Mouse (Mus musculus) 3134 (cell line): ENCODE measurements around the gene Map1a.

Experiments used
- DNase-seq: peaks from one replicate; pipeline ENCODE4 v3.0.0-alpha.2; 2011; ENCODE audit warnings: low spot score; ENCODE audit not compliant: insufficient read length; ENCODE audit errors: extremely low read depth

The Map1a gene

GRCm38 (mm10) chr2:121288901-121289729 lies at the start of gene Map1a:
Map1a (plus strand) TSS chr2:121289600.
- DNase-seq: no peak

GRCm38 (mm10) chr2:121244099-121244498 lies 45.3 kb upstream of the Map1a start:
- no peak for DNase-seq

- no peak for DNase-seq
These were observed 39.6 kb upstream of the Map1a start for GRCm38 (mm10) chr2:121249758-121250157.

- DNase-seq: no peak
These were observed 21.0 kb upstream of the Map1a start for GRCm38 (mm10) chr2:121268446-121268845.

GRCm38 (mm10) chr2:121270521-121271235 lies 18.7 kb upstream of the Map1a start:
- DNase-seq: no peak

- DNase-seq: peak; percentile 85
These were observed 18.0 kb upstream of the Map1a start, which contains the start of gene Trp53bp1 for GRCm38 (mm10) chr2:121271236-121271927. Trp53bp1 (minus strand) TSS chr2:121271407.

GRCm38 (mm10) chr2:121271928-121272516 lies 17.4 kb upstream of the Map1a start:
- no peak for DNase-seq

GRCm38 (mm10) chr2:121287850-121288249 lies 1.6 kb upstream of the Map1a start:
- no peak for DNase-seq

GRCm38 (mm10) chr2:121289730-121290540 lies 535 bp downstream of the Map1a start:
- DNase-seq: no peak

GRCm38 (mm10) chr2:121292316-121293013 lies 3.1 kb downstream of the Map1a start:
- DNase-seq: no peak

- DNase-seq: peak; percentile 76
These were observed 4.8 kb downstream of the Map1a start for GRCm38 (mm10) chr2:121294182-121294581.

- peak; percentile 79 for DNase-seq
These were observed 5.6 kb downstream of the Map1a start for GRCm38 (mm10) chr2:121294753-121295607.

- peak; percentile 67 for DNase-seq
These were observed 6.5 kb downstream of the Map1a start for GRCm38 (mm10) chr2:121295608-121296571.

- DNase-seq: no peak
These were observed 7.4 kb downstream of the Map1a start for GRCm38 (mm10) chr2:121296754-121297231.

GRCm38 (mm10) chr2:121297701-121298100 lies 8.3 kb downstream of the Map1a start:
- DNase-seq: no peak

GRCm38 (mm10) chr2:121298131-121298530 lies 8.7 kb downstream of the Map1a start:
- no peak for DNase-seq

- DNase-seq: no peak
These were observed 10.1 kb downstream of the Map1a start for GRCm38 (mm10) chr2:121299471-121299870.
